Mouse (Mus musculus): ENCODE measurements at regions not wholly inside any gene's neighbourhood (a gene's known extent, or its start where the extent isn't known, plus 50 kb on each side); places are given as distances from the start of the nearest gene placed in this dataset.

- Histone ChIP-seq H3K27ac (ENCODE audit: insufficient read depth, low read depth, low read length) (no peak overlapping the region), H3K4me3 (ENCODE audit: insufficient read depth, low read length) (no peak overlapping the region), H3K4me1 (ENCODE audit: control insufficient read depth, insufficient read depth, low read length) (peaks cover 2% of the 10 kb centered on the region; the same call in 1 of the 2 replicates)
- no peak for TF ChIP-seq CTCF (IDR thresholded peaks at IDR 0.05; ENCODE audit: low read depth, low read length)
- no peak for TF ChIP-seq POLR2A (IDR thresholded peaks at IDR 0.05; ENCODE audit: borderline replicate concordance, low read depth, low read length)
Measured at GRCm38 (mm10) chr3:52500026-52500425, 231.9 kb downstream of the Foxo1 start.

- TF ChIP-seq POLR2A (IDR thresholded peaks at IDR 0.05; ENCODE audit: borderline replicate concordance, low read depth, low read length): no peak
- Histone ChIP-seq H3K4me3 (ENCODE audit: insufficient read depth, low read length) (no peak overlapping the region), H3K27ac (ENCODE audit: insufficient read depth, low read depth, low read length) (no peak overlapping the region), H3K4me1 (ENCODE audit: control insufficient read depth, insufficient read depth, low read length) (peaks cover 2% of the 10 kb centered on the region; the same call in 1 of the 2 replicates)
Measured at GRCm38 (mm10) chr3:52499581-52499980, 231.4 kb downstream of the Foxo1 start.

- H3K4me1 ChIP-seq (ENCODE audit: control insufficient read depth, insufficient read depth, low read length): peaks cover 2% of the 10 kb centered on the region; the same call in 1 of the 2 replicates
- TF ChIP-seq CTCF (IDR thresholded peaks at IDR 0.05; ENCODE audit: low read depth, low read length) (no peak), POLR2A (IDR thresholded peaks at IDR 0.05; ENCODE audit: borderline replicate concordance, low read depth, low read length) (no peak)
- no peak overlapping the region for H3K27ac ChIP-seq (ENCODE audit: insufficient read depth, low read depth, low read length)
- H3K4me3 ChIP-seq (ENCODE audit: insufficient read depth, low read length): no peak overlapping the region
Measured at GRCm38 (mm10) chr3:52498506-52499228, 230.5 kb downstream of the Foxo1 start.

- H3K27ac ChIP-seq (ENCODE audit: insufficient read depth, low read depth, low read length): no peak overlapping the region
- TF ChIP-seq CTCF (IDR thresholded peaks at IDR 0.05; ENCODE audit: low read depth, low read length) (no peak), POLR2A (IDR thresholded peaks at IDR 0.05; ENCODE audit: borderline replicate concordance, low read depth, low read length) (no peak)
- no peak overlapping the region for H3K4me3 ChIP-seq (ENCODE audit: insufficient read depth, low read length)
- H3K4me1 ChIP-seq (ENCODE audit: control insufficient read depth, insufficient read depth, low read length): no peaks in the 10 kb centered on the region
Measured at GRCm38 (mm10) chr3:52496965-52497364, 228.8 kb downstream of the Foxo1 start.

GRCm38 (mm10) chr3:52495401-52495800, 227.3 kb downstream of the Foxo1 start:
- TF ChIP-seq POLR2A (IDR thresholded peaks at IDR 0.05; ENCODE audit: borderline replicate concordance, low read depth, low read length) (no peak), CTCF (IDR thresholded peaks at IDR 0.05; ENCODE audit: low read depth, low read length) (no peak)
- H3K4me1 ChIP-seq (ENCODE audit: control insufficient read depth, insufficient read depth, low read length): no peaks in the 10 kb centered on the region
- no peak overlapping the region for H3K4me3 ChIP-seq (ENCODE audit: insufficient read depth, low read length)
- H3K27ac ChIP-seq (ENCODE audit: insufficient read depth, low read depth, low read length): no peak overlapping the region

- TF ChIP-seq POLR2A (IDR thresholded peaks at IDR 0.05; ENCODE audit: borderline replicate concordance, low read depth, low read length) (no peak), CTCF (IDR thresholded peaks at IDR 0.05; ENCODE audit: low read depth, low read length) (no peak)
- no peaks in the 10 kb centered on the region for H3K4me1 ChIP-seq (ENCODE audit: control insufficient read depth, insufficient read depth, low read length)
- no peak overlapping the region for H3K27ac ChIP-seq (ENCODE audit: insufficient read depth, low read depth, low read length)
- H3K4me3 ChIP-seq (ENCODE audit: insufficient read depth, low read length): no peak overlapping the region
Measured at GRCm38 (mm10) chr3:52494924-52495323, 226.8 kb downstream of the Foxo1 start.

- Histone ChIP-seq H3K27ac (ENCODE audit: insufficient read depth, low read depth, low read length) (no peak overlapping the region), H3K4me3 (ENCODE audit: insufficient read depth, low read length) (no peak overlapping the region), H3K4me1 (ENCODE audit: control insufficient read depth, insufficient read depth, low read length) (no peaks in the 10 kb centered on the region)
- no peak for TF ChIP-seq POLR2A (IDR thresholded peaks at IDR 0.05; ENCODE audit: borderline replicate concordance, low read depth, low read length)
- no peak for TF ChIP-seq CTCF (IDR thresholded peaks at IDR 0.05; ENCODE audit: low read depth, low read length)
Measured at GRCm38 (mm10) chr3:52479186-52479585, 211.1 kb downstream of the Foxo1 start.

GRCm38 (mm10) chr3:52469900-52470299, 201.8 kb downstream of the Foxo1 start:
- no peaks in the 10 kb centered on the region for H3K4me1 ChIP-seq (ENCODE audit: control insufficient read depth, insufficient read depth, low read length)
- TF ChIP-seq POLR2A (IDR thresholded peaks at IDR 0.05; ENCODE audit: borderline replicate concordance, low read depth, low read length): no peak
- no peak for TF ChIP-seq CTCF (IDR thresholded peaks at IDR 0.05; ENCODE audit: low read depth, low read length)
- no peak overlapping the region for H3K4me3 ChIP-seq (ENCODE audit: insufficient read depth, low read length)
- H3K27ac ChIP-seq (ENCODE audit: insufficient read depth, low read depth, low read length): no peak overlapping the region

- TF ChIP-seq POLR2A (IDR thresholded peaks at IDR 0.05; ENCODE audit: borderline replicate concordance, low read depth, low read length) (no peak), CTCF (IDR thresholded peaks at IDR 0.05; ENCODE audit: low read depth, low read length) (no peak)
- no peak overlapping the region for H3K27ac ChIP-seq (ENCODE audit: insufficient read depth, low read depth, low read length)
- no peak overlapping the region for H3K4me3 ChIP-seq (ENCODE audit: insufficient read depth, low read length)
Measured at GRCm38 (mm10) chr3:52469397-52469796, 201.3 kb downstream of the Foxo1 start.

GRCm38 (mm10) chr3:52468326-52468725, 200.2 kb downstream of the Foxo1 start:
- TF ChIP-seq CTCF (IDR thresholded peaks at IDR 0.05; ENCODE audit: low read depth, low read length) (no peak), POLR2A (IDR thresholded peaks at IDR 0.05; ENCODE audit: borderline replicate concordance, low read depth, low read length) (no peak)
- no peak overlapping the region for H3K27ac ChIP-seq (ENCODE audit: insufficient read depth, low read depth, low read length)
- H3K4me3 ChIP-seq (ENCODE audit: insufficient read depth, low read length): no peak overlapping the region
- H3K4me1 ChIP-seq (ENCODE audit: control insufficient read depth, insufficient read depth, low read length): no peaks in the 10 kb centered on the region

More at GRCm38 (mm10) chr3:52469397-52469796, 201.3 kb downstream of the Foxo1 start:
- H3K4me1 ChIP-seq (ENCODE audit: control insufficient read depth, insufficient read depth, low read length): no peaks in the 10 kb centered on the region

All from bone marrow macrophage, adult 2 months (primary cell).